Mouse (Mus musculus): ENCODE measurements around the gene Bnc2. TPM values are rescaled to one million over a fixed set of nuclear protein-coding genes. Genes with fewer than 3 reads are reported as not detected.

The Bnc2 gene
- polyA plus RNA-seq, 1 experiment = 1.1 TPM

DNA sequence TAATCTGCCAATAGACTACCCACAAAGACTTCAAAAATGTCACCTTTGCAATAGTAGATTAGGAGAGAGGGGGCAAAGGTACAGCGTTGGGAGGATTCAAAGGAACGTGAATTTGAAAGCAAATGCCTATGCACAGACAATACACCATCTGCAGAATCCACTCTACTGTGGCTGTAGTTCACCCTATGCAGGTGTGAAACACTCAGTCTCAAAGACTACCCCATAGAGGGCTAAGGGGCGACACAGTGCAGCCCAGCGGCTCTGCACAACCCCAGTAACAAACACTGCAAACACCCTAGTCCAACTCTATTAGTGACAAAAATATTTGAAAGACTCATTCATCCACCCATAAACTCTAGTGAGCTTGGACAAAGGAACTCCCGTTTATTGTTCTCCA, 218.2 kb downstream of the Bnc2 start:
- WGBS = 77% methylated on average over 5 of the region's 5 CpGs
- H3K27ac ChIP-seq (ENCODE audit: insufficient read depth, low read depth, low read length) = no peak overlapping the region

DNA sequence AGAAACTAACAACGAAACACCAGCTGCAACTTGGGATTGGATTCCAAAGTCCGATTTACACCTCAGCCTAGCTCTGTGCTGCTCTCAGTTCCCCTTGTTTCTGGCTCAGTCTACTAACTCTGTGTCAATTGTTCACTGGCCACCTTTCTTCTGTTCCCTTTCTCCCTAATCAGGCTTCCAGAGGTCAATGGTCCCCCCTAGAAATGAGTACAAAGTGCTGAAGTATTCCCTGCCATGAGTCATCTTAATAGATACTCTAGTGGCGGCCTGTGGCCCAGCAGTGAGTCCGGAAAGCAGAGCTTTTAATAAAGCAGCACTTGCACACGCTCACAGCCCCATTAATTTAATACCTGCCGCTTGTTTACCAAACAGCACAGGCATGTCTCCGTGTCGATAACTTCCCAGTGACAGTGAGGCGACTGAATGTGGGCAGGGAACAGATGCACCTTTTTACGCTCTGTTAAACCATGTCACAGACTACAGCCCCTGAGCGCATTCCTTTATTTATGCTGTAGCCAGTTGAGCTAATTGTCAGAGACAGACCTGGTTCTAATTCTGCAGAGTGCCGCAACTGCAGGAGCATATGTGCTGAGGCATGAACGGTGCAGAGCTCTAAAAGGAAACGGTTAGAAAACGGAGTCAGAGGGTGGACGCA, 218.8 kb downstream of the Bnc2 start:
- Histone ChIP-seq H3K27me3 (ENCODE audit: control insufficient read depth, insufficient read depth, low read length) (no peaks in the 10 kb centered on the region), H3K4me3 (ENCODE audit: low read depth, low read length) (no peak overlapping the region), H3K4me1 (ENCODE audit: control insufficient read depth, insufficient read depth, insufficient read length, low read length) (no peaks in the 10 kb centered on the region), H3K36me3 (ENCODE audit: control insufficient read depth, insufficient read depth, low read length) (no peaks in the 10 kb centered on the region), H3K27ac (ENCODE audit: insufficient read depth, low read depth, low read length) (no peak overlapping the region)
- WGBS = 74% methylated on average over 16 of the region's 16 CpGs
- TF ChIP-seq CTCF (IDR thresholded peaks at IDR 0.05; ENCODE audit: extremely low read depth, insufficient read length, insufficient replicate concordance, low read depth, low read length) = no peak
- TF ChIP-seq POLR2A (IDR thresholded peaks at IDR 0.05; ENCODE audit: low read depth, low read length) = no peak

More for the DNA sequence above, 218.2 kb downstream of the Bnc2 start:
- no peaks in the 10 kb centered on the region for H3K27me3 ChIP-seq (ENCODE audit: control insufficient read depth, insufficient read depth, low read length)
- H3K36me3 ChIP-seq (ENCODE audit: control insufficient read depth, insufficient read depth, low read length) = no peaks in the 10 kb centered on the region
- no peaks in the 10 kb centered on the region for H3K4me1 ChIP-seq (ENCODE audit: control insufficient read depth, insufficient read depth, insufficient read length, low read length)
- no peak for TF ChIP-seq POLR2A (IDR thresholded peaks at IDR 0.05; ENCODE audit: low read depth, low read length)
- TF ChIP-seq CTCF (IDR thresholded peaks at IDR 0.05; ENCODE audit: extremely low read depth, insufficient read length, insufficient replicate concordance, low read depth, low read length) = no peak
- H3K4me3 ChIP-seq (ENCODE audit: low read depth, low read length) = no peak overlapping the region

DNA sequence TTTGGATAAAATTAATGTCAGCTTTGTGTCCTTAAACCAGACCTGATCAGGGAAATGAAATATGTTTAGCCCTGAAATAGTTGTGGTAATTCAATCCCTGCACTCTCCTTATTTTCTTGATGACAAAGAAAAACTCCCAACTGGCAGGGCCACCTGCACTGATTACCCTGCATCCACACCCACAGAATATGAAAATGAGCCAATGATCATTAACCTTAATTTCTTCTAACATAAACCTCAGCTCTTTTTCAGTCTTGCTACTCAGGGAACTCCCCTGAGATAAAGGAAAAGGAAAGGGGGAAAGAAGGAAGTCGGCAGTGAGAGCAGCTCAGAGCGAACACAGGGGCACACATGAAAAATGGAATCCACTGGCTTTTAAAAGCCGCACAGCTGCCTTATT, 220.6 kb downstream of the Bnc2 start:
- H3K27ac ChIP-seq (ENCODE audit: insufficient read depth, low read depth, low read length) = no peak overlapping the region
- no peak for TF ChIP-seq CTCF (IDR thresholded peaks at IDR 0.05; ENCODE audit: extremely low read depth, insufficient read length, insufficient replicate concordance, low read depth, low read length)
- no peak for TF ChIP-seq POLR2A (IDR thresholded peaks at IDR 0.05; ENCODE audit: low read depth, low read length)
- no peak overlapping the region for H3K4me3 ChIP-seq (ENCODE audit: low read depth, low read length)
- H3K36me3 ChIP-seq (ENCODE audit: control insufficient read depth, insufficient read depth, low read length) = no peaks in the 10 kb centered on the region
- no peaks in the 10 kb centered on the region for H3K4me1 ChIP-seq (ENCODE audit: control insufficient read depth, insufficient read depth, insufficient read length, low read length)
- 54% methylated on average over 3 of the region's 3 CpGs for WGBS
- H3K27me3 ChIP-seq (ENCODE audit: control insufficient read depth, insufficient read depth, low read length) = no peaks in the 10 kb centered on the region

DNA sequence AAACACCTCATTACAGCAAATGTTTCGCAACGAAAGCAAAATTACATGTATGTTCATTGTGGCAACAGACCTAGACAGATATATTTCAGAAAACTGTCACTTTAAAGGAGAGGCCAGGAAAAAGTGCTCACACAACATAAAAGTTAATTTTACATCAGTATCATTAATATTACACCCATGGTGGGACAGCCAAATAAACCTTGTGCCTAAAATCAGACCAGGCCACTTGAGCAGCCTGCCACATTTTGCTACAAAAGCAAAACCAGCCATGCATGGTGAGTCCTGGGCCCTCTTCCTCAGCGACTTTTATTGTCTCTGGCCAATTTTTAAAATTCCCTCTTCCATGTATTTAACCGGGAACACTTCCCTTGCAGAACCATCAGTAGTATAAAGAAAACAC, 221.5 kb downstream of the Bnc2 start:
- no peak overlapping the region for H3K27ac ChIP-seq (ENCODE audit: insufficient read depth, low read depth, low read length)
- whole genome bisulfite sequencing = 86% methylated on average over 4 of the region's 4 CpGs

DNA sequence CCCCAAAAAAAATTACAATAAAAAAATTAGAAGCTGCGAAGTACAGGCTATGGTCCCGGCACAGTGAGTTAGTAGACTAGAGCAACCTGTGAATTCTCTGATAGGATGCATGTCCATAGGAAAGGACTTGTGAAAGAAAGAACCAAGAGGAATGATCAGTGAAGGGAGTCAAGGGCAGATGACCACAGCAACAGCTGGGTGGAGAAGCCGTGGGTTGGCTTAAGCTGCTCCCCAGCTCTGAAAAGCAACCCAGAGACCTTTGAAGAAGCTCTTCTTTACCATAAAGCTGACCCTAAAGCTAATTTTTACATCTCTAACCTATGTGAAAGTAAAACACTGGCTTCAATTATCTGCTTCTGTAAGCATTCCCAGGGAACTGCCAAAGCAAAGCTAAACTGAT, 222.4 kb downstream of the Bnc2 start:
- Histone ChIP-seq H3K27ac (ENCODE audit: insufficient read depth, low read depth, low read length) (no peak overlapping the region), H3K27me3 (ENCODE audit: control insufficient read depth, insufficient read depth, low read length) (no peaks in the 10 kb centered on the region), H3K4me3 (ENCODE audit: low read depth, low read length) (no peak overlapping the region), H3K36me3 (ENCODE audit: control insufficient read depth, insufficient read depth, low read length) (no peaks in the 10 kb centered on the region), H3K4me1 (ENCODE audit: control insufficient read depth, insufficient read depth, insufficient read length, low read length) (no peaks in the 10 kb centered on the region)
- WGBS = 92% methylated on average over 3 of the region's 3 CpGs
- TF ChIP-seq POLR2A (IDR thresholded peaks at IDR 0.05; ENCODE audit: low read depth, low read length) (no peak), CTCF (IDR thresholded peaks at IDR 0.05; ENCODE audit: extremely low read depth, insufficient read length, insufficient replicate concordance, low read depth, low read length) (no peak)

More for the DNA sequence above, 221.5 kb downstream of the Bnc2 start:
- TF ChIP-seq CTCF (IDR thresholded peaks at IDR 0.05; ENCODE audit: extremely low read depth, insufficient read length, insufficient replicate concordance, low read depth, low read length) (no peak), POLR2A (IDR thresholded peaks at IDR 0.05; ENCODE audit: low read depth, low read length) (no peak)
- Histone ChIP-seq H3K4me1 (ENCODE audit: control insufficient read depth, insufficient read depth, insufficient read length, low read length) (no peaks in the 10 kb centered on the region), H3K27me3 (ENCODE audit: control insufficient read depth, insufficient read depth, low read length) (no peaks in the 10 kb centered on the region), H3K36me3 (ENCODE audit: control insufficient read depth, insufficient read depth, low read length) (no peaks in the 10 kb centered on the region), H3K4me3 (ENCODE audit: low read depth, low read length) (no peak overlapping the region)

DNA sequence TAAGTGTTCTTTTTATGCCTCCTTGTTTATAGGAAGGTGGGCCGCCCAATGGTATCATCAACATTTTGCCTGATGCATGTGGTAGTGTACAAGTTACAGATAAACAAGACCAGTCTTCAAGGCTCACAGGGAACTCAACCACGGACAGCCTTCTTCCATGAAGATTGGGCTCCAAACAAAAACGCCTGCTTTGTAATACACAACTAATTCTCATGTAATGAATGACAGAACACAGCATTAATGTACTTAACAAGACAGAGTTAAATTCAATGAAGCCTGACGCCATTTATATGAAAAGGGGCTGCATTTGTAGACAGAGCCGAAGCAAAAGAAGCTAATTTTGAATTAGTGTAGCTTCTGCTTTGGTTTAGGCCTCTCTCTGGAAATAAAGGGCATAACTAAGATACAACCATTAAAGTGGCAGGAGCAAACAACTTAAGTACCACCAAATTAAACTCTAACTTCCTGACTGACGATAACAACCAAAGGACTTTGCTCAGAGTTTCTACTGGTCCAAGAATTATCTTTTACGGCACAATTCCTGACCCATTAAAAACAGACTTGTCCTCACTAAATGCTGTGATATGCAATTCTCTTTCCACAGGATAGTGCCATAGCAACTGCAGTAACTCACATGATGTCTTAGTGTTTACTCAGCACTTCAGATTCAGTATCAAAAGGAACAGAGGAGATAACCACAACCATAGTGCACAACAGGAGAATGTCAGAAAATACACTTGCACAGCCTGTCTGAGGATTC, 225.6 kb downstream of the Bnc2 start:
- no peak for TF ChIP-seq POLR2A (IDR thresholded peaks at IDR 0.05; ENCODE audit: low read depth, low read length)
- TF ChIP-seq CTCF (IDR thresholded peaks at IDR 0.05; ENCODE audit: extremely low read depth, insufficient read length, insufficient replicate concordance, low read depth, low read length) = no peak
- Histone ChIP-seq H3K27ac (ENCODE audit: insufficient read depth, low read depth, low read length) (no peak overlapping the region), H3K27me3 (ENCODE audit: control insufficient read depth, insufficient read depth, low read length) (no peaks in the 10 kb centered on the region), H3K4me1 (ENCODE audit: control insufficient read depth, insufficient read depth, insufficient read length, low read length) (no peaks in the 10 kb centered on the region), H3K36me3 (ENCODE audit: control insufficient read depth, insufficient read depth, low read length) (no peaks in the 10 kb centered on the region), H3K4me3 (ENCODE audit: low read depth, low read length) (no peak overlapping the region)
- 50% methylated on average over 7 of the region's 7 CpGs for WGBS

DNA sequence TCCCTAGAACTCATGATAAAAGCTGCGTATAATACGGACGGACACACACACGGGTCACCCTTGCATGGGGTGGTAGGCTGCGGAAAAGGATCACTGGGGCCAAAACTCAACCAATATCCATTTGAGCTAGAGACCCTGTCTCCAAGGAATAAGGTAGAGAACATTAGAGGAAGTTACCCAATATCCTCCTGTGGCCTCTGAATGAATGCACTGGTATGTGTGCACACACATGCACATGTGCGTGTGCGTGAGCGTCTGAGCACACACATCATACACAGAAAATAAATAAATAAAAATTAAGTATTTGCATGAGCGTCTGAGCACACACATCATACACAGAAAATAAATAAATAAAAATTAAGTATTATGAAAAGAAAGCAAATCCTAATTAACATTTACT, 241.8 kb downstream of the Bnc2 start:
- no peaks in the 10 kb centered on the region for H3K4me1 ChIP-seq (ENCODE audit: control insufficient read depth, insufficient read depth, insufficient read length, low read length)
- WGBS = 96% methylated on average over 9 of the region's 9 CpGs
- no peaks in the 10 kb centered on the region for H3K27me3 ChIP-seq (ENCODE audit: control insufficient read depth, insufficient read depth, low read length)
- H3K27ac ChIP-seq (ENCODE audit: insufficient read depth, low read depth, low read length) = no peak overlapping the region
- H3K36me3 ChIP-seq (ENCODE audit: control insufficient read depth, insufficient read depth, low read length) = no peaks in the 10 kb centered on the region
- TF ChIP-seq POLR2A (IDR thresholded peaks at IDR 0.05; ENCODE audit: low read depth, low read length) (no peak), CTCF (IDR thresholded peaks at IDR 0.05; ENCODE audit: extremely low read depth, insufficient read length, insufficient replicate concordance, low read depth, low read length) (no peak)
- H3K4me3 ChIP-seq (ENCODE audit: low read depth, low read length) = no peak overlapping the region
